8 mouse cellular contexts compared by ENCODE assay signal in genomic region chr11:120519738-120520137, GRCm38 (mm10). TPM values are rescaled to one million over a fixed set of nuclear protein-coding genes. Genes with fewer than 3 reads are reported as not detected.
DNase-seq lines count a peak whose midpoint lies in the region; ATAC-seq and TF ChIP-seq lines count a peak whose summit lies in the region.

No protein-coding gene starts in this region.

- no peak overlapping the region for H3K4me3 ChIP-seq in kidney, embryonic 15.5 days (replicated peaks)
- H3K4me3 ChIP-seq in embryonic facial prominence, embryonic 14.5 days (ENCODE audit: low read depth, low read length) = no peak overlapping the region
- no peak overlapping the region for H3K4me3 ChIP-seq in lung, embryonic 14.5 days (ENCODE audit: low read depth, low read length)
- no peak overlapping the region for H3K4me3 ChIP-seq in forebrain, embryonic 14.5 days (ENCODE audit: low read depth, low read length)
- no peak overlapping the region for H3K4me3 ChIP-seq in midbrain, embryonic 16.5 days (ENCODE audit: low read depth, low read length)

- H3K27ac ChIP-seq in kidney, embryonic 15.5 days = peak overlapping the region; percentile 15; the same call in 1 of the 2 replicates
- no peak overlapping the region for H3K27ac ChIP-seq in embryonic facial prominence, embryonic 14.5 days (replicated peaks; ENCODE audit: low read depth, low read length)
- no peak overlapping the region; the same call in 1 of the 2 replicates for H3K27ac ChIP-seq in lung, embryonic 14.5 days (ENCODE audit: low read depth)
- H3K27ac ChIP-seq in forebrain, embryonic 14.5 days (ENCODE audit: low read depth, low read length) = no peak overlapping the region
- H3K27ac ChIP-seq in midbrain, embryonic 16.5 days (ENCODE audit: low read length) = no peak overlapping the region

- peak overlapping the region; percentile 20; the same call in 1 of the 2 replicates for H3K4me2 ChIP-seq in kidney, embryonic 15.5 days
- no peak overlapping the region for H3K4me2 ChIP-seq in embryonic facial prominence, embryonic 14.5 days (ENCODE audit: low read depth, low read length)
- H3K4me2 ChIP-seq in lung, embryonic 14.5 days = peak overlapping the region; percentile 33; the same call in 1 of the 2 replicates
- no peak overlapping the region for H3K4me2 ChIP-seq in forebrain, embryonic 14.5 days (ENCODE audit: low read length)
- no peak overlapping the region for H3K4me2 ChIP-seq in midbrain, embryonic 16.5 days (ENCODE audit: low read length)

- no peak overlapping the region for H3K9ac ChIP-seq in kidney, embryonic 15.5 days
- no peak overlapping the region for H3K9ac ChIP-seq in embryonic facial prominence, embryonic 14.5 days (ENCODE audit: low read depth, low read length)
- peak overlapping the region; percentile 7; the same call in 1 of the 2 replicates for H3K9ac ChIP-seq in lung, embryonic 14.5 days
- no peak overlapping the region; the same call in 1 of the 2 replicates for H3K9ac ChIP-seq in forebrain, embryonic 14.5 days (ENCODE audit: low read length)
- H3K9ac ChIP-seq in midbrain, embryonic 16.5 days (ENCODE audit: low read depth, low read length) = no peak overlapping the region

- H3K27me3 ChIP-seq in kidney, embryonic 15.5 days = no peaks in the 10 kb centered on the region
- H3K27me3 ChIP-seq in embryonic facial prominence, embryonic 14.5 days (replicated peaks; ENCODE audit: control insufficient read depth, insufficient read depth, low read length) = no peaks in the 10 kb centered on the region
- H3K27me3 ChIP-seq in lung, embryonic 14.5 days (ENCODE audit: insufficient read depth, low read length) = no peaks in the 10 kb centered on the region
- H3K27me3 ChIP-seq in forebrain, embryonic 14.5 days (replicated peaks; ENCODE audit: control insufficient read depth, insufficient read depth, low read length) = no peaks in the 10 kb centered on the region
- no peaks in the 10 kb centered on the region for H3K27me3 ChIP-seq in midbrain, embryonic 16.5 days (ENCODE audit: control insufficient read depth, insufficient read depth, low read depth, low read length)

- ATAC-seq in kidney, embryonic 15.5 days (replicated peaks; ENCODE audit: low FRiP score) = no peak
- no peak; the same call in 1 of the 2 replicates for ATAC-seq in embryonic facial prominence, embryonic 14.5 days (ENCODE audit: low read depth)
- ATAC-seq in lung, embryonic 14.5 days (ENCODE audit: insufficient read depth) = peak; percentile 60; the same call in 1 of the 2 replicates
- ATAC-seq in forebrain, embryonic 14.5 days = no peak
- ATAC-seq in midbrain, embryonic 16.5 days = no peak

- no peak for TF ChIP-seq CTCF in lung, embryonic 14.5 days (IDR thresholded peaks at IDR 0.05; ENCODE audit: low read depth)

- H3K9me3 ChIP-seq in kidney, embryonic 15.5 days (replicated peaks) = no peaks in the 10 kb centered on the region
- H3K9me3 ChIP-seq in embryonic facial prominence, embryonic 14.5 days (ENCODE audit: control insufficient read depth, low read length) = no peaks in the 10 kb centered on the region
- H3K9me3 ChIP-seq in lung, embryonic 14.5 days (ENCODE audit: low read depth, low read length) = no peaks in the 10 kb centered on the region
- H3K9me3 ChIP-seq in forebrain, embryonic 14.5 days (replicated peaks; ENCODE audit: control insufficient read depth, low read length) = no peaks in the 10 kb centered on the region
- H3K9me3 ChIP-seq in midbrain, embryonic 16.5 days (replicated peaks; ENCODE audit: control insufficient read depth, low read length, poor library complexity, severe bottlenecking) = no peaks in the 10 kb centered on the region

- intact Hi-C loops in heart, postnatal 36 days (cut with DNase I) = loop anchor here (2.0 to 10.0 kb wide), 2 partner anchors 29 to 255 kb away; partner anchors contain the start of gene Mcrip1

- H3K36me3 ChIP-seq in kidney, embryonic 15.5 days = no peaks in the 10 kb centered on the region
- no peaks in the 10 kb centered on the region for H3K36me3 ChIP-seq in embryonic facial prominence, embryonic 14.5 days (ENCODE audit: control insufficient read depth, insufficient read depth, low read length)
- H3K36me3 ChIP-seq in lung, embryonic 14.5 days (ENCODE audit: insufficient read depth) = no peaks in the 10 kb centered on the region
- H3K36me3 ChIP-seq in forebrain, embryonic 14.5 days (ENCODE audit: control insufficient read depth, insufficient read depth, low read length) = no peaks in the 10 kb centered on the region
- no peaks in the 10 kb centered on the region for H3K36me3 ChIP-seq in midbrain, embryonic 16.5 days (ENCODE audit: control insufficient read depth, insufficient read depth, low read length)

- H3K4me1 ChIP-seq in kidney, embryonic 15.5 days = peaks cover 23% of the 10 kb centered on the region
- no peaks in the 10 kb centered on the region; the same call in 1 of the 2 replicates for H3K4me1 ChIP-seq in embryonic facial prominence, embryonic 14.5 days (ENCODE audit: control insufficient read depth, insufficient read depth, low read length)
- H3K4me1 ChIP-seq in lung, embryonic 14.5 days (ENCODE audit: insufficient read depth) = 0 out of 2 replicates have a peak, but pooled peaks cover 4% of the 10 kb centered on the region
- no peaks in the 10 kb centered on the region for H3K4me1 ChIP-seq in forebrain, embryonic 14.5 days (ENCODE audit: control insufficient read depth, insufficient read depth, low read length)
- H3K4me1 ChIP-seq in midbrain, embryonic 16.5 days (ENCODE audit: control insufficient read depth, insufficient read depth, low read length) = no peaks in the 10 kb centered on the region

- 30% methylated on average over 9 of the region's 9 CpGs for WGBS in kidney, embryonic 15.5 days
- 27% methylated on average over 9 of the region's 9 CpGs for WGBS in embryonic facial prominence, embryonic 14.5 days
- 25% methylated on average over 9 of the region's 9 CpGs for WGBS in lung, embryonic 14.5 days
- 51% methylated on average over 9 of the region's 9 CpGs for WGBS in forebrain, embryonic 14.5 days
- 44% methylated on average over 9 of the region's 9 CpGs for WGBS in midbrain, embryonic 16.5 days

- no peak for DNase-seq in kidney, adult 18-20 months
- DNase-seq in embryonic facial prominence, embryonic 14.5 days (ENCODE audit: low spot score) = peak; percentile 39
- peak; percentile 66 to 73 for DNase-seq in heart, postnatal 36 days
- peak; percentile 63 for DNase-seq in lung, embryonic 14.5 days
- DNase-seq in forebrain, embryonic 14.5 days (ENCODE audit: low spot score) = no peak
- DNase-seq in frontal cortex, postnatal 14 days (ENCODE audit: low spot score in 2 of 2) = no peak

RNA-seq across cellular contexts. Expression of gene Gcgr, which starts 10.8 kb away (rescaled TPM):
- 2.4 and 2.6 TPM in 2 replicates for polyA plus RNA-seq in kidney, embryonic 15.5 days (2015; fragmentation: Nextera tagmentation; extraction: Ambion mirVana)
- polyA plus RNA-seq in embryonic facial prominence, embryonic 14.5 days (2014; fragmentation: Nextera tagmentation; extraction: Ambion mirVana) = 1.0 and 1.4 TPM in 2 replicates
- total RNA-seq in heart, postnatal 36 days (2021) = 1 to 10 TPM in 1 of 2 experiments, under 1 TPM in 1; 0.80 to 1.2 TPM
- polyA plus RNA-seq in lung, embryonic 14.5 days (2014; fragmentation: Nextera tagmentation; extraction: Ambion mirVana) = 0.59 and 1.4 TPM in 2 replicates
- polyA plus RNA-seq in forebrain, embryonic 14.5 days (2014; fragmentation: Nextera tagmentation; extraction: Ambion mirVana) = 0.14 TPM in 1 of 2 replicates, not detected in the other
- polyA plus RNA-seq in midbrain, embryonic 16.5 days (2015; fragmentation: Nextera tagmentation; extraction: Ambion mirVana) = 0.13 and 0.31 TPM in 2 replicates

RNA-seq across cellular contexts. Expression of gene Slc25a10, which starts 28.1 kb away (rescaled TPM):
- polyA plus RNA-seq in kidney, embryonic 15.5 days (2015; fragmentation: Nextera tagmentation; extraction: Ambion mirVana) = 84.6 and 91.9 TPM in 2 replicates
- 47.6 and 53.1 TPM in 2 replicates for polyA plus RNA-seq in embryonic facial prominence, embryonic 14.5 days (2014; fragmentation: Nextera tagmentation; extraction: Ambion mirVana)
- 10 to 100 TPM; 13.4 to 15.0 TPM for total RNA-seq in heart, postnatal 36 days (2021)
- 68.9 and 71.3 TPM in 2 replicates for polyA plus RNA-seq in lung, embryonic 14.5 days (2014; fragmentation: Nextera tagmentation; extraction: Ambion mirVana)
- 29.7 and 31.6 TPM in 2 replicates for polyA plus RNA-seq in forebrain, embryonic 14.5 days (2014; fragmentation: Nextera tagmentation; extraction: Ambion mirVana)
- 23.1 and 24.8 TPM in 2 replicates for polyA plus RNA-seq in midbrain, embryonic 16.5 days (2015; fragmentation: Nextera tagmentation; extraction: Ambion mirVana)

RNA-seq across cellular contexts. Expression of gene Mcrip1, which starts 29.8 kb away (rescaled TPM):
- 199 and 212 TPM in 2 replicates for polyA plus RNA-seq in kidney, embryonic 15.5 days (2015; fragmentation: Nextera tagmentation; extraction: Ambion mirVana)
- 238 and 253 TPM in 2 replicates for polyA plus RNA-seq in embryonic facial prominence, embryonic 14.5 days (2014; fragmentation: Nextera tagmentation; extraction: Ambion mirVana)
- 10 to 100 TPM; 43.1 to 43.7 TPM for total RNA-seq in heart, postnatal 36 days (2021)
- 226 and 229 TPM in 2 replicates for polyA plus RNA-seq in lung, embryonic 14.5 days (2014; fragmentation: Nextera tagmentation; extraction: Ambion mirVana)
- 291 and 313 TPM in 2 replicates for polyA plus RNA-seq in forebrain, embryonic 14.5 days (2014; fragmentation: Nextera tagmentation; extraction: Ambion mirVana)
- 232 and 233 TPM in 2 replicates for polyA plus RNA-seq in midbrain, embryonic 16.5 days (2015; fragmentation: Nextera tagmentation; extraction: Ambion mirVana)

RNA-seq across cellular contexts. Expression of gene Ppp1r27, which starts 31.2 kb away (rescaled TPM):
- polyA plus RNA-seq in kidney, embryonic 15.5 days (2015; fragmentation: Nextera tagmentation; extraction: Ambion mirVana) = 0.49 and 1.4 TPM in 2 replicates
- 9.6 and 9.7 TPM in 2 replicates for polyA plus RNA-seq in embryonic facial prominence, embryonic 14.5 days (2014; fragmentation: Nextera tagmentation; extraction: Ambion mirVana)
- total RNA-seq in heart, postnatal 36 days (2021) = under 1 TPM in 1 of 2 experiments, not detected in 1; 0.67 TPM
- not detected in 2 replicates for polyA plus RNA-seq in lung, embryonic 14.5 days (2014; fragmentation: Nextera tagmentation; extraction: Ambion mirVana)
- polyA plus RNA-seq in forebrain, embryonic 14.5 days (2014; fragmentation: Nextera tagmentation; extraction: Ambion mirVana) = not detected in 2 replicates
- polyA plus RNA-seq in midbrain, embryonic 16.5 days (2015; fragmentation: Nextera tagmentation; extraction: Ambion mirVana) = not detected in 2 replicates

RNA-seq across cellular contexts. Expression of gene Mrpl12, which starts 35.3 kb away (rescaled TPM):
- polyA plus RNA-seq in kidney, embryonic 15.5 days (2015; fragmentation: Nextera tagmentation; extraction: Ambion mirVana) = 166 and 172 TPM in 2 replicates
- polyA plus RNA-seq in embryonic facial prominence, embryonic 14.5 days (2014; fragmentation: Nextera tagmentation; extraction: Ambion mirVana) = 135 and 148 TPM in 2 replicates
- total RNA-seq in heart, postnatal 36 days (2021) = 100 to 1,000 TPM; 222 to 245 TPM
- polyA plus RNA-seq in lung, embryonic 14.5 days (2014; fragmentation: Nextera tagmentation; extraction: Ambion mirVana) = 150 and 162 TPM in 2 replicates
- 143 and 155 TPM in 2 replicates for polyA plus RNA-seq in forebrain, embryonic 14.5 days (2014; fragmentation: Nextera tagmentation; extraction: Ambion mirVana)
- polyA plus RNA-seq in midbrain, embryonic 16.5 days (2015; fragmentation: Nextera tagmentation; extraction: Ambion mirVana) = 118 and 130 TPM in 2 replicates

Comparison
In these comparisons a context has a peak if more than half of its experiments do, and no peak if none do; other contexts are left out.
1. H3K4me2 ChIP-seq: peak in kidney, embryonic 15.5 days (single experiment) and lung, embryonic 14.5 days (single experiment); none in embryonic facial prominence, embryonic 14.5 days (single experiment), forebrain, embryonic 14.5 days (single experiment) and midbrain, embryonic 16.5 days (single experiment).
2. DNase-seq: peak in embryonic facial prominence, embryonic 14.5 days (single experiment), heart, postnatal 36 days (2 of 2) and lung, embryonic 14.5 days (single experiment); none in kidney, adult 18-20 months (single experiment), forebrain, embryonic 14.5 days (single experiment) and frontal cortex, postnatal 14 days (0 of 2).